Mouse (Mus musculus): ENCODE data around the gene Sdf2. TPM values are rescaled to one million over a fixed set of nuclear protein-coding genes. Genes with fewer than 3 reads are reported as not detected.

Gene Sdf2
- total and polyA plus RNA-seq, 3 experiments, result 68.1 to 81.4 TPM; not detected in 1

- no peak overlapping the region for H3K27ac ChIP-seq (ENCODE audit: control insufficient read depth, low read depth, low read length)
- no peak for DNase-seq (ENCODE audit: low read depth, low spot score)
- H3K4me1 ChIP-seq (ENCODE audit: control insufficient read depth in 1 of 2, insufficient read depth in 2 of 2, low read length in 2 of 2), result 0 out of 4 replicates have a peak, but pooled peaks cover 0 to 2% of the 10 kb centered on the region in 2 experiments
- peaks cover 0 to 43% of the 10 kb centered on the region in 2 experiments; a peak in 2 of 4 replicates for H3K36me3 ChIP-seq (ENCODE audit: control insufficient read depth in 1 of 2, insufficient read depth in 2 of 2, low read length in 2 of 2)
- H3K27me3 ChIP-seq (ENCODE audit: control insufficient read depth in 1 of 2, insufficient read depth in 2 of 2, low read length in 2 of 2), result no peaks in the 10 kb centered on the region
- H3K9me3 ChIP-seq (replicated peaks; ENCODE audit: insufficient read depth, low read length), result no peaks in the 10 kb centered on the region
- no peaks in the 10 kb centered on the region for H3K79me2 ChIP-seq (ENCODE audit: control insufficient read depth, insufficient read depth, low read length, poor library complexity)
- H3K4me3 ChIP-seq (ENCODE audit: control insufficient read depth in 1 of 2, insufficient read depth in 1 of 2, low read depth in 2 of 2, low read length in 2 of 2), result no peak overlapping the region
- H3K9ac ChIP-seq (ENCODE audit: control insufficient read depth, low read depth, low read length, poor library complexity, severe bottlenecking), result no peak overlapping the region
- TF ChIP-seq ZNF384 (IDR thresholded peaks at IDR 0.05; ENCODE audit: low read depth, low read length) (no peak), USF1 (IDR thresholded peaks at IDR 0.05; ENCODE audit: low read depth, low read length) (no peak), GABPA (IDR thresholded peaks at IDR 0.05; ENCODE audit: low read depth, low read length) (no peak), HCFC1 (IDR thresholded peaks at IDR 0.05; ENCODE audit: low read depth, low read length) (no peak), MAX (IDR thresholded peaks at IDR 0.05; ENCODE audit: low read length) (no peak), SIN3A (IDR thresholded peaks at IDR 0.05; ENCODE audit: low read length) (no peak), CTCF (IDR thresholded peaks at IDR 0.05 in 2 of 3, conservative IDR thresholded peaks at IDR 0.05 in 1 of 3; ENCODE audit: control insufficient read depth in 1 of 3, insufficient read depth in 1 of 3, low read depth in 2 of 3, low read length in 3 of 3, poor library complexity in 1 of 3, severe bottlenecking in 1 of 3) (no peak), GATA1 (IDR thresholded peaks at IDR 0.05; ENCODE audit: low read depth, low read length) (no peak), POLR2AphosphoS2 (IDR thresholded peaks at IDR 0.05; ENCODE audit: low read length) (no peak)
Measured at GRCm38 (mm10) chr11:78278853-78279252, 33.3 kb downstream of the Sdf2 start.

GRCm38 (mm10) chr11:78279586-78279985 is 34.0 kb downstream of the Sdf2 start:
- no peaks in the 10 kb centered on the region for H3K79me2 ChIP-seq (ENCODE audit: control insufficient read depth, insufficient read depth, low read length, poor library complexity)
- no peak overlapping the region for H3K9ac ChIP-seq (ENCODE audit: control insufficient read depth, low read depth, low read length, poor library complexity, severe bottlenecking)
- no peaks in the 10 kb centered on the region for H3K9me3 ChIP-seq (replicated peaks; ENCODE audit: insufficient read depth, low read length)
- H3K4me3 ChIP-seq (ENCODE audit: control insufficient read depth in 1 of 2, insufficient read depth in 1 of 2, low read depth in 2 of 2, low read length in 2 of 2), result no peak overlapping the region
- DNase-seq (ENCODE audit: low read depth, low spot score), result no peak
- H3K4me1 ChIP-seq (ENCODE audit: control insufficient read depth in 1 of 2, insufficient read depth in 2 of 2, low read length in 2 of 2), result 0 out of 4 replicates have a peak, but pooled peaks cover 0 to 2% of the 10 kb centered on the region in 2 experiments
- peaks cover 0 to 46% of the 10 kb centered on the region in 2 experiments; a peak in 2 of 4 replicates for H3K36me3 ChIP-seq (ENCODE audit: control insufficient read depth in 1 of 2, insufficient read depth in 2 of 2, low read length in 2 of 2)
- no peak overlapping the region for H3K27ac ChIP-seq (ENCODE audit: control insufficient read depth, low read depth, low read length)
- TF ChIP-seq ZMIZ1 (IDR thresholded peaks at IDR 0.05; ENCODE audit: low read depth, low read length) (no peak), RCOR1 (IDR thresholded peaks at IDR 0.05; ENCODE audit: low read depth, low read length) (no peak), ZKSCAN1 (IDR thresholded peaks at IDR 0.05; ENCODE audit: low read depth, low read length) (no peak), TAL1 (IDR thresholded peaks at IDR 0.05; ENCODE audit: low read length) (no peak), MAZ (IDR thresholded peaks at IDR 0.05; ENCODE audit: low read depth, low read length) (no peak), POLR2AphosphoS5 (IDR thresholded peaks at IDR 0.05; ENCODE audit: borderline replicate concordance, low read depth, low read length) (no peak), MXI1 (IDR thresholded peaks at IDR 0.05; ENCODE audit: low read depth, low read length) (no peak), ZNF384 (IDR thresholded peaks at IDR 0.05; ENCODE audit: low read depth, low read length) (no peak), NRF1 (IDR thresholded peaks at IDR 0.05; ENCODE audit: insufficient read depth, low read depth, low read length, poor library complexity, severe bottlenecking) (no peak), POLR2A (IDR thresholded peaks at IDR 0.05; ENCODE audit: control insufficient read depth in 1 of 2, insufficient read depth in 1 of 2, low read depth in 1 of 2, low read length in 2 of 2, poor library complexity in 1 of 2) (no peak), SIN3A (IDR thresholded peaks at IDR 0.05; ENCODE audit: low read length) (no peak), HCFC1 (IDR thresholded peaks at IDR 0.05; ENCODE audit: low read depth, low read length) (no peak), MAX (IDR thresholded peaks at IDR 0.05; ENCODE audit: low read length) (no peak), MYB (IDR thresholded peaks at IDR 0.05; ENCODE audit: low read depth, low read length) (no peak), USF1 (IDR thresholded peaks at IDR 0.05; ENCODE audit: low read depth, low read length) (no peak), ZC3H11A (IDR thresholded peaks at IDR 0.05; ENCODE audit: low read depth, low read length) (no peak), EP300 (IDR thresholded peaks at IDR 0.05; ENCODE audit: low read depth in 1 of 2, low read length in 2 of 2) (no peak)
- no peaks in the 10 kb centered on the region for H3K27me3 ChIP-seq (ENCODE audit: control insufficient read depth in 1 of 2, insufficient read depth in 2 of 2, low read length in 2 of 2)
